Mouse (Mus musculus): ENCODE measurements around the gene Nfib.

DNA sequence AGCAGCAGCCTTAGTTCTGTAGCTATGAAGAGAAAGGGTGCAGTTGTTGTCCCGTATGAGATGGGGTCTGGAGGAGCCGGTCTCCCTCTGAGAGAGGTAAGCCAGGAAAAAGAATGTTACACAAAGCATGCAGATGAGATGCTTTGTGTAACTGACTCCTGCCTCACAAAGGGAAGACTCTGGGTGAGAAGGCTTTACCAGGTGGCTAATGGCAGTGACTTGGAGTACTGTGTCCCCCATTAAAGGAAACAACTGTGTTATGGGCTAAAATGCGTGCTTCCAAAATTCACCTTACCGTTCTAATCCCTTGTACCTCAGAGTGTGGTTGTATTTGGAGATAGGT is 162.2 kb downstream of the Nfib start:
- TF ChIP-seq USF1 (IDR thresholded peaks at IDR 0.05; ENCODE audit: low read depth, low read length) (no peak), EP300 (IDR thresholded peaks at IDR 0.05; ENCODE audit: low read depth in 1 of 2, low read length in 2 of 2) (no peak), POLR2AphosphoS2 (IDR thresholded peaks at IDR 0.05; ENCODE audit: low read length) (no peak), CTCF (IDR thresholded peaks at IDR 0.05 in 2 of 3, conservative IDR thresholded peaks at IDR 0.05 in 1 of 3; ENCODE audit: control insufficient read depth in 1 of 3, insufficient read depth in 1 of 3, low read depth in 2 of 3, low read length in 3 of 3, poor library complexity in 1 of 3, severe bottlenecking in 1 of 3) (no peak), RAD21 (IDR thresholded peaks at IDR 0.05; ENCODE audit: low read depth, low read length) (no peak), POLR2A (IDR thresholded peaks at IDR 0.05; ENCODE audit: control insufficient read depth in 1 of 2, insufficient read depth in 1 of 2, low read depth in 1 of 2, low read length in 2 of 2, poor library complexity in 1 of 2) (no peak), SMC3 (IDR thresholded peaks at IDR 0.05; ENCODE audit: low read depth, low read length) (no peak), HCFC1 (IDR thresholded peaks at IDR 0.05; ENCODE audit: low read depth, low read length) (no peak), KAT2A (conservative IDR thresholded peaks at IDR 0.05; ENCODE audit: low read depth, low read length) (no peak), GATA1 (IDR thresholded peaks at IDR 0.05; ENCODE audit: low read depth, low read length) (no peak), MAX (IDR thresholded peaks at IDR 0.05; ENCODE audit: low read length) (no peak), MEF2A (IDR thresholded peaks at IDR 0.05; ENCODE audit: extremely low read depth, insufficient replicate concordance, low read depth, low read length, poor library complexity, severe bottlenecking) (no peak)
